Mouse (Mus musculus) heart, postnatal 25 days (tissue): ENCODE data around the gene Dennd1a. TPM values are rescaled to one million over a fixed set of nuclear protein-coding genes. Genes with fewer than 3 reads are reported as not detected.

Experiments
- DNase-seq: peaks from one replicate; pipeline ENCODE4 v3.0.0; 2022; ENCODE audit warnings: low spot score
- intact Hi-C: fragments of 180-260 bp; cut with DNase I; formaldehyde crosslinking; loops from one replicate; pipeline ENCODE4 v1.15.1; 2025
- total RNA-seq, 2 experiments: library from RNA; stranded (reverse); gene quantifications; 2 replicates each; pipeline ENCODE4 v1.2.3; 2021

Gene Dennd1a
- total RNA-seq = 10 to 100 TPM; 23.8 to 24.9 TPM

DNA sequence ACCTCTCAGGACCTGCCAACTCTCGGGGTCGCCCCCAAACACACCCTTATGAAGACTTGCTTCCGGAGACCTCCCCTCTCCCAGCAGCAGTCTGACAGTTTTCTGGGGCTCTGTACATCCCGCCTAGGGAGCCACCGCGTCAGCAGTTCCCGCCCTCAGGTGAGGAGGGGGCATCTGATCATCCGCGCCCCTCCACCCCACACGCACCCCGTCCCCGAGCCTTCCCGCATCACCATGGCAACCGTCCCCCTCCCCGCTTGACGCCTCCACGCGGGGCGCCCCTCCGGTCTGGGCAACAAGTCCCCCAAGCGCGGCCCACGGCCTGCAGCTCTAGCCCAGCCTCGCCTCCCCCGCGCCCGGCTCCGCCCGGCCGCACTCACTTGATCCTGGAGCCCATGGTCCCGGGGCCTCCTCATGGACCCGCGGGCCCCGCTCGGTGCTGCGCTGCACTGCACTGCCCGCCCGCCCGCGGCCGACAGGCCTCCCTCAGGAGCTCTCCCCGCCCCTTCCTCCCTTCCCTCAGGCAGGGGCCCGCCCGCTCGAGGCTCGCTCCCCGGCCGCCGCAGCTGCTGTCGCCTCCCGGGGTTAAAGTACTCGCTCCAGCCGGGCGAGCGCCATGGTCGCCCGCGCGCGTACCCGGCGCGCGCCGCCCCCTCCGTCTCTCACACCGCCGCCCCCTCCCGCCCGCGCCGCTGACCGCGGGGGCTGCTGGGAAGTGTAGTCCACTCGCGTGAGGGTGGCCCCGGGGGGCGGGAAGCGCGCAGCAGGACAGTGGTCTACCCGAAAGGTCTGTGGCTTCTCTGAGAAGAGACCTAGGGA is at the start of gene Dennd1a:
Gene Dennd1a, minus strand, starts transcription at position 658 of the 819 bp plus-strand sequence.
- peak; percentile 83 for DNase-seq
- intact Hi-C loops = loop anchor here (5.0 to 10.0 kb wide), 3 partner anchors 65 to 585 kb away; partner anchors contain the start of genes Psmb7 and Strbp

DNA sequence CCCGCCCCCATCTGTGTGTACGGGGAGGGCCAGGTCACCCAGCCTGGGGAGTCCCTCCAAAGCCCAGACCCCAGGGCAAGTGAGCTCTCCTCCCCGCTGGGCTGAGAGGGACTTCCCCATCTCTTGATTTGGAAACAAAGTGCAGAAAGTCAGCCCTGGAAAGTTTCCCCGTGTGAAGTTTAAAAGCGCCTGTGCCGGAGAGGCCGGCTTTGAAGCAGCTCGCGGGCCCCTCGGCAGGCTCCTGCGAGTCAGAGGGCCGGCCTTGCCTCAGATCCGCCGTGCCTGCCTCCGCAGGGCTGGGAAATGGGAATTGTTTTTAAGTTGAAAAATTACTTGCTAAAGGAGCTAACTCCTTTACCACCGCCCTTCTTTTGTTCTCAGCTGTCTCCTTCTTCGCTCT is 49.4 kb upstream of the Dennd1a start:
- no peak for DNase-seq
- intact Hi-C loops = no loop called here

DNA sequence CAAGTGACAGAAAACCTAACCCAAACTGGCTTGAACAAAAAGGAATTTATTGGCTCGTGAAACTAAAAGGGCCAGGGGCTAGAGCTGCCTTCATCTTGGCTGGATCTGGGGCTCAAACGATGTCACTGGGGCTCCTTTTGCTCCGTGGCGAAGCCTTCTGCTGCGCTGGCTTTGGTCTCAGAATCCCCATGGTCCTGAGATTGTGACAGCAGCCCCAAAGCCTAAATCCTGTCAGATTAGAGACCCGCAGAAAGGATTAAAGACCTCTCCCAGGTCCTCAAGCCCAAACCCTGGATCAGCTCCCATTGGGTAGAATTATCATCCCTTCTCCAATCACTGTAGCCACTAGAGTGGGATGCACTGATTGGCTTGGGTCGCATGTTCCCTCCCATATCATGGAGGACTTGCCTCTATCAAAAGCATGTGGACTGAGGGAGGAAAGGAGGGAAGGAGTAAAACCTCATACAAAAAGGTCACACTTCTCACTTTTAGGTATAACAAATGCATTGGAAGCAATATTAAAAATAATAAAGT is 46.5 kb upstream of the Dennd1a start:
- intact Hi-C loops = no loop called here

DNA sequence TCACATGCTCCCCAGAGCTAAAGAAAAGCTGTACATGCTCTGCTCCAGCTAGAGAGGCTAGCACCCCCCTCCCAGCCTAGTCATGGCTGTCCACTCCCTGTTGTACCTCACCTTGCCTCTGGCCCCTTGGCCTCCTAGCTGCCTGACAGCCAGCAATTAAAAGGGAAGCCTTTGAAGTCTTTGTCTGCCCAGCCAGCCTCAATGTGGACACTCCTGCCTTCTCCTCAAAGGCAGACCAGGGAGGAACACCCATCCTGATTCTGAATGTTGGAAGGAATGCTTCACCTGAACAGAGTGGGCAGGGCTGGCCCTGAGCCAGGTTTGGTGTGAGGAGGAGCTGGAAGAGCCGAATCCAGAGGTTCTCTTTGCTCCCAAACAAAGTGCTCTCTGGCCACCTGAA is 39.5 kb upstream of the Dennd1a start:
- intact Hi-C loops = no loop called here

More for the DNA sequence above, 46.5 kb upstream of the Dennd1a start:
- no peak for DNase-seq

DNA sequence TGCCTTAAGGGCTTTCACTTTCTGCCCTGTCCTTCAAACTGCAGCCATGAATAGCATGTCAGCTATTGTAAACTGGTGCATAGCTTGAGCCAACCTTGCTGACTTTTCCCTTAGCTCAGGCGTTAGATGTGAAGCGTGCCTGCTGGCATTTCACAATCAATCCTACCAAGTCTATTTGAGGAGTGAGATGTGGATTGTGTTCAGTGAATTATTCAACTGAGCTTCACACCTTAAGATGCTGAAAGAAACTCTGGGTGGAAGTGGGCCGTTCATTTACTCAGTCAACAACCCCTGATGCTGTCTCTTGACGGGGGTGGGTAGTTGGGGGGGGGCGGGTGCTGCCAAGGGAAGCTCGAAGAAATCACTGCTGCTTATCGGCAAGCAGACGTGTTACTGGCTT is 36.2 kb upstream of the Dennd1a start:
- intact Hi-C loops = no loop called here
- no peak for DNase-seq

More for the DNA sequence above, 39.5 kb upstream of the Dennd1a start:
- DNase-seq = no peak

DNA sequence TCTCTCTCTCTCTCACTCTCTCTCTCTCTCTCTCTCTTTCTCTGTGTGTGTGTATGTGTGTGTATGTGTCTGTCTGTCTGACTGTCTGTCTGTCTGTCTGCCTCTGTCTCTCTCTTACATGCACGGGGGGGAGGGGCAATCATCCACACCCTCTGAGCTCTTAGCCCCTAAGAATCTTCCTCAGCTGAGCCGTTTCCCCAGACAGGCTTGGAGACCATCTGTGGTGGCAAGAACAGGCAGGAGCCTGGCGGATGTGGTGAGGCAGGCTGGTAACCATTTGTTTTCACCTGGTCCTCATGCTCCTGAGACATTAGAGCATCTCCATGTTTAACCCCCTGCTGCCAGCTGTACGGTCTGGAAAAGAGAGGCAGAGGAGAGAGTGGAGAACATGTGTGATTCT is 33.7 kb upstream of the Dennd1a start:
- DNase-seq = no peak
- intact Hi-C loops = no loop called here

DNA sequence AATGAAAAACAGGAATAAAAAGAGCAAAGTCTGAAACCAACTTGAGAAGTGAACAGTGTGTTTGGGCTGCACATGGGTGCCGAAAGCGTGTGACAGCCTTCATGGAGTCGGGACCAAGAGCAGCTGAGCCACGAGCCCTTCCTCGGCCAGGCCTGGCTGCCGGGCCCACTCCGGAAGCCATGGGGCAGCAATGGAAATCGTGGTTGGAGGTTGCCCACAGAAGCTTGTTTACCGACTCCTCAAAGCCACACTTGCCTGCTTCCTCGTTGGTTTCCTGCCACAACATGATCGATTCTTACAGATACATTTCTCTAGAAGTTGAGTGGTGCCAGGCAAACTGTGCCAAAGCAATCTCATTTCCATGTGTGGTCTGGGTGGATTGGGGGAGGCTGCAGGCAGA is 31.9 kb upstream of the Dennd1a start:
- intact Hi-C loops = no loop called here

DNA sequence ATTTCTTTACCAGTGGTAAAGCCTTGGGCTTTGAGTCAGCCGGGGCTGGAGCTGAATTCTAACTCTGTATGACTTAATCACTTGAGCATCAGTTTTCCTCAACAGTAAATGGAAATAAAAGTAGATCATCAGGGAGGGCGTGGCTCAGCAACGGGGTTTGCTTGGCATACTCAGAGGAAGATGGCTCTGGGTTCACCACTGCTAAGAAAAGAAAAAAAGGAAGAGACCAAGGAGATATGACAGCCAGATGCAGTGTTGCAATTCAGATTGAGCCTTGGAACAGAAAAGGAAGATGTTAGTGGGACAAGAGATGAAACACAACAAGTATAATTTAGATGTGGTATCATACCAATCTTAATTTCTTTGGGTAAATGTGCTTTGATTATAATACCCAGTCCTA is 26.2 kb upstream of the Dennd1a start:
- DNase-seq = no peak
- intact Hi-C loops = no loop called here

More for the DNA sequence above, 31.9 kb upstream of the Dennd1a start:
- no peak for DNase-seq

DNA sequence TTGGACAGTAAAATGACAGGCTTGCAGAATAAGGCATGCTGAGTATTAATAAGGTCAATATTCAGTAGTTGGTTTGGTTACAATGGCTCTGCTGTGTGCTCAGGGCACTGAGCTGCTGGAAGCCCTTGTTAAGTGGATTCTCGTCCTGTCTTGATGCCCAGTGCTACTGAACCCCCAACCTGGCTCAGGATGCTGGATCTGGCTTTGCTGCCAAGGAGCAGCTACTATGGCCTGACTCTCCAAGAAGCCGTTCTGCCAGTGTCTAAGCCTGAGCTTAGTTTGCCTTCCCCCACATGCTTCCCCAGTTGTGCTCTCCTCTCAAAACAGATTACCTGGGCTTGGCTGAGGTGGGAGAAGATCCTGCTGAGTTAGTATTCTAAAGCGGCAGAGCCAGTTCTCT is 25.7 kb upstream of the Dennd1a start:
- no peak for DNase-seq
- intact Hi-C loops = no loop called here

DNA sequence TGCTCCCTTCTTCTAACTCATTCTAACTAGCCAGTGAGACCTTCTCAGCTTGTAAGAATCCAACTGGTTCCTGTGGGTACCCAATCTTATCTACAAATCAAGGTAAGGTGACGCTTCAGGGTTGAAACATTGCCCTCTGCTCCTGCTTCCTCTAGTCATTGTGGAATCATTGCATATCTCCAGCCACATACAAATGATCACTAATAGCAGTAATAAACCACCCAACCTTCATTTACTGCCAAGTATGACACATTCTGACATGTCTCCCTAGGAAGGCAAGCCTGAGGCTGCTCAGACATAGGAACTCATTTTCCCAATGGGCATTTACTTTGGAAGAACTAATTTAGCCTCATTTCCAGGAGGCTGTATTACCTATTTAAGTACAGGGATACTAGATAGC is 18.0 kb upstream of the Dennd1a start:
- no peak for DNase-seq

DNA sequence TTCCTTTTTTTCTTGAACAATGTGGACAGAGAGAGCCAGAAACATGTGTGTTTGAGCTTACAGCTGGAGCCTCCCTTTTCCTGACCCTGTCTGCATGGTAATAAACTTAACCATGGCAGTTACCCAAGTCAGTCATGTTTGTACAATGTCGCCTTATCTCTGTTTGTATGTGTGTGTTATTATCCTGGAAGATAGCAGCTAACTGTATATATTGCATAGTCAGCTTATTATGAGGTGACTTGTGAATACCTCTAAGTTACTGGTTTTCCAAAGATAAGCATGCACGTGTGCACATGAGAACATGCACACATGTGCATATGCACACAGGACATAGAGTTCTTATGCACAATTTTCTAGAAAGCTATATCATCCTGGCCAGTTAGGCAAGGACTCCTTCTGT is 13.8 kb upstream of the Dennd1a start:
- no peak for DNase-seq

More for the DNA sequence above, 18.0 kb upstream of the Dennd1a start:
- intact Hi-C loops = no loop called here

DNA sequence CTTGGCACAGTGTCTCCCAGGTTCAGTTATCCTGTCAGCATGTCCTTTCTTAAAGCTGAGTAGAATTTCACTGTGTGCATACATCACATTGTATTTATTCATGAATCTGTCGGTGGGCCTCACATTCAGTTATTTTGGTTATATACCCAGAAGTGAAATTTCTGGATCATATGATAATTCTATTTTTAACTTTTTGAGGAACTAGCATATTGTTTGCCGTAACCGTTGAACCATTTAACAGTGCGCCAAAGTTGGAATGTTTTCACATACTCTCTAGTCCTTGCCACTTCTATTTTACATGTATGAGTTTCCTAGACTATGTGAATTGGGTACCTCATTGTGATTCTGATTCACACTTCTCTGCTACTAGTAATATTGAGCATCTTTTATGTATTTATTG is 8.7 kb upstream of the Dennd1a start:
- DNase-seq = no peak
- intact Hi-C loops = no loop called here

More for the DNA sequence above, 13.8 kb upstream of the Dennd1a start:
- intact Hi-C loops = no loop called here

DNA sequence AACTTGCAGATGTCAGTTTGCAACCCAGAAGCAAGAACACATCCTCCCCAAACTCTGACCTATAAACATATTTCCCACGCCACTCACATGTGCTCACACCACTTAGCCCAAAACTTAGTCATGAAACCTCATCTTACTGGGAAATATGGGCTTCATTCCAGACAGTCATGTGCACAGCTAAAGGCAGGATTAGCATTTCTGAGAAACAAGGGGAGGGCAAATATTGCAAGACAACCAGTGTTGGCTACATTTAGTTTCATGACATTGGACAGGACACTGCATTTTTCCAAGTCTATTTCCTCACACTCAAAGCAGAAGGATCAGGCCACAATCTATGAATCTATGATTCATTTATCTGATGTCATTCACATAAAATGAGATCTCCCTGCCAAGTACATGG is 4.3 kb upstream of the Dennd1a start:
- DNase-seq = no peak
- intact Hi-C loops = no loop called here

DNA sequence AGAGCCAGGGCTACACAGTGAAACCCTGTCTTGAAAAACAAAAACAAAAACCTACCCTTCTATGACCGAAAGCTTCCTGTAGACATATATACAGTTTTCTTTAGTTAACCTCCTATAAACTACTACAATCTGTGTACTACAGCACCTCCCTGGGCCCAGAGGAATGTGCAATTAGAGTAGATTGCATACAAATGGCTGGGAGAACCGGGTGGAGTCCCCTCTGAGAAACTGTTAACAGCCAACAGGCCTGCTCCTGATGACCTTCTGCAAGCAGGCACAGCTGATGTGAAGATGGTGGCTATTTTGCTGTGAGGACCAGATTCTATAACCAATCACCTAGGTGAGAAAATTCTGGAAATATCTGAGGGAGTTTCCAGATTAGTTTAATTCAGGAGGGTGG is 1.0 kb upstream of the Dennd1a start:
- DNase-seq = no peak
- intact Hi-C loops = loop anchor here (5.0 to 10.0 kb wide), 3 partner anchors 64 to 586 kb away; partner anchors contain the start of genes Psmb7 and Strbp

DNA sequence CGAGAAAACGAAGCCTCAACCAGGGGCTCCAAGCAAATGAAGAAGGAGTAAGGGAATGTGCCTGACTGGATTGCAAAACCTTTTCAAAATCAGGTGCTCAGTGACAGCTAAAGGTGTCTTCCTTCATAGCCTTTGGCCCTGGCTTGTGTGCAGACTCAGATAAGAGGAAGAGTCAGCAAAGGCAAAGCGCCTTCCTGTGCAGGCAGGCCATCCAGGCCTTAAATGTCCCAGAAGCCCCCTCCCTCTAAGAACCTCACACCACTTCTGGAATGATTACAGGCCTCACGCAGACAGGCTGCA is 807 bp downstream of the Dennd1a start:
- intact Hi-C loops = loop anchor here (5.0 to 10.0 kb wide), 3 partner anchors 66 to 584 kb away; partner anchors contain the start of genes Psmb7 and Strbp
- DNase-seq = no peak

DNA sequence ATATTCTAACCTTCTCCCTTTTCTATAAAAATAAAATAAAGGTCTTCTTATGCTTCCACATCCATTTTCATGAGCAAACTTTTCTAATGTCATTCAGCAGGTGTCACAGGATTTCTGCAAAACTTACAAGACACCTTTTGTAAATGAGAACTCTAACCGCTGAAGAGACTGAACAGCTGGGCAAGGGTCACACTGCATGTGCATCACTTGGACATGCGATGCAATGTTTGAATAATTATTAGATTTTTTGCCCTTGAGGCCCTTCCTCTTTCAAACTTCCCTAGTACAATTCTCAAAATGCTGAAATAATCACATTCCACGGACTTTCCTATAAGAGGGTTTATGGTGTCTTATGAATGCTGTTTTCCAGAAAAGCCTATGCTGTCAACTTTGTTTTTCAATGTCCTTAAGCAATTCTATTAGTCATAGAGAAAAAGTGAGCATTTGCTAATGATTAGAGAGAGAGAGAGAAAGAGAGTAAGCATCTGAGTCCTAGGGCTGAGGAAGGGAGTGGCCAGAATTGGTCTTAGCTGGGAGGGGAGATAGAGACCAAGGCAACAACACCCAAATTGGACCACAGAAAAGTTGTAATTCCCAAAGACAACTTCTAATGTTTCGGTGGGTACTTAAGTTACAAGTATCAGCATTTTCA is 1.3 kb downstream of the Dennd1a start:
- DNase-seq = no peak
- intact Hi-C loops = loop anchor here (5.0 to 10.0 kb wide), 3 partner anchors 66 to 584 kb away; partner anchors contain the start of genes Psmb7 and Strbp

DNA sequence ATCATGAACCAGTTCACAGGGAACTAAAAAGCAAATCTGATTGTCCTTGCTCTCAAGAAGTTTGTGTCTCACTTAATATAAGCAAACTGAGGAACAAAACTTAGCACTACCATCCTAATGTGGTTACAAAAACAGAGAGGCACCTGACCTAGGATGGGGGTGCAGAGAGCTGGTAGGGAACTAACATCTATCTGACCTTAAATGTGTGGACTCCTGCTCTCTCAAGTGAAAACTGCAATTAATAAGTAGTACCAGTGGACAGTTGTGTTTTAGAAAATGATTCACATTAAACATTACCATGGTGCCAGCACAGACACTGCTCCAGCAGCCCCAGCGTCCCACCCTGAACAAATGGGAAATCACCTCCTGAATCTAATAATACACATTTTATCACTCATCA is 3.2 kb downstream of the Dennd1a start:
- DNase-seq = no peak
- intact Hi-C loops = loop anchor here (10.0 kb wide), 1 partner anchor 361 kb away; the partner anchor contains the start of gene Psmb7

DNA sequence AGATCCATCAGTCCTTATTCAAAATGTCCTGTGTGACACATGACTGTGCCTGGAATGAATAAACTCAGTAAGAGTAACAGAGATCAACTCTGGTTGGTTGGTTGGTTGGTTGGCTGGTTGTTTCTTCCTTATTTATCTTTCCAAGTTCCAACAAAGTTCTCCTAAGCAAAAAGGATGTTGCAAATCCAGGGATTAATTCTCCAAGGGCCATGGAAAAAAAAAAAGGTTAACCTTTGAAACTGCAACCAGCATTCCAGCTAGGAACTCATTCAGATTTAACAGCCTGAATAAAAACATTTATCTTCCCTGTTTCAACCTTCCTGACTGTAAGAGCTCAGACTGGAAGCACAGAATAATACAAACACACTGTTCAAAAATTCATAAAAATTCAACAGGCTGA is 6.8 kb downstream of the Dennd1a start:
- intact Hi-C loops = loop anchor here (10.0 kb wide), 1 partner anchor 364 kb away; the partner anchor contains the start of gene Psmb7
- no peak for DNase-seq

DNA sequence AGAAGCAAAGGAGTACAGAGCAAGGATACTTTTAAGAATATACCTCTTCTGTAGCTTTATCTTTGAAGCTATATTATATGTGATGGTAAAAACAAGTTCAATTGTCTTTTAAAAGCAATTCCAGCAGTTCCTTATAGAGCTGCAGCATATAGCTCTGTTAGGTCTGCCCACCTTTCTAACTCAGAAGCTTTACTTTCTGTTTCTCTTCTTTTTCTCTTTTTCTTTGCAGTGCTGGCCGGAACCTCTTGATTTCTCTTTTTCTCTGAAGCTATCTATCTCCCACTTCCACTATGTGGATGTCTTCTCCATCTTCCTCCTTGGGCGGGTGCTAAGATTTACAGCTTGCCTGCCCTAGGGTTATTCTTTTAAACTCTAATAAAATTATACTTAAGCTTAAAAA is 12.2 kb downstream of the Dennd1a start:
- DNase-seq = no peak
- intact Hi-C loops = no loop called here

DNA sequence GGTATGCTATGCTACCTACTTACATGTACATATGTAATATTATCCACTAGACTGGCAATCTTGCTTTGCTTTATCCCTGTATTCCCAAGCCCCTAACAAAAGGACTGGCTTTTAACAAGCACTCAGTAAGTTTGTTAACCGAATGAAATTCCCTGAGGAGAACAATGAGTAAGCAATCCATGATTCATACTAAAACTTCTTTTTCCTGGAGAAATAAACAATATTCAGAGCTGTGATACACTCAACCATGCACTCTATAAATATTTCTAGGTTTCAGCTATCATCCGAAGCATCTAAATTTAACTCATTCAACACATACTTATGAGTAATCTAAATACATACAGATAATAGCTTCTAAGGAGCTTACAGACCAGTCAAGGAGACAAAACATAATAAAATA is 23.5 kb downstream of the Dennd1a start:
- intact Hi-C loops = loop anchor here (1.0 kb wide), 1 partner anchor 9 kb away; no protein-coding TSS in a partner anchor
- no peak for DNase-seq

DNA sequence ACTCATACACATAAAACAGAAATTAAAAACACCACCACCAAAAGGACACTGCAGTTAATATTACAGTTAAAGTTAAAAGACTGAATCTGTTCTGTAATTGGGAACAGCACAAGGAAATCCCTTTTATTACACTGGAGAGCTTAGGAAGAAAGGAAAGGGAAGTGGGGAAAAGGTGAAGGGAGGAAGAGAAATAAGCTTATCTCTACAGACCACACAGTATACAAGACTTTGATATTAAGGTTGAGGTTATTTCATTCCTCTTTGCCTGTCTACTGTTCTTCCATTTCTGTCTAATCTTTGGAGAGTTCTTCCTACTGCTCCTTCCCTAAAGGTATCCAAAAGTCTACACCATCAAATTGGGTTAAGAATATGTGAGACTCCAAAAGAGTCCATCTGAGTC is 28.1 kb downstream of the Dennd1a start:
- intact Hi-C loops = no loop called here
- no peak for DNase-seq
